Mouse (Mus musculus) forebrain, postnatal 0 days (tissue): ENCODE measurements at regions not wholly inside any gene's neighbourhood (a gene's known extent, or its start where the extent isn't known, plus 50 kb on each side); places are given as distances from the start of the nearest gene placed in this dataset.
A peak's percentile ranks its signal among the peaks of the same experiment; 100 is the strongest.

Experiments
- ATAC-seq: fragments of 200-750 bp; cut with Nextera tagmentation; 2 replicates; pipeline ENCODE4 v1.8.0; 2017; ENCODE audit warnings: mild to moderate bottlenecking, moderate library complexity
- DNase-seq: peaks from one replicate; pipeline ENCODE4 v3.0.0-alpha.2; 2015
- H3K27ac ChIP-seq: fragments of 300-500 bp; sonication (generic); 2 replicates; pipeline ENCODE4 v1.5.1; 2014; ENCODE audit warnings: low read depth, mild to moderate bottlenecking, antibody characterized with exemption, low read length, moderate library complexity, mixed read lengths
- H3K27me3 ChIP-seq: fragments of 300-500 bp; sonication (generic); 2 replicates; pipeline ENCODE4 v1.6.1; 2014; ENCODE audit warnings: mild to moderate bottlenecking, low read length, mixed read lengths; ENCODE audit not compliant: insufficient read depth
- H3K36me3 ChIP-seq: fragments of 300-500 bp; sonication (generic); 2 replicates; pipeline ENCODE4 v1.6.1; 2014; ENCODE audit warnings: mild to moderate bottlenecking, moderate library complexity; ENCODE audit not compliant: insufficient read depth
- H3K4me1 ChIP-seq: fragments of 300-500 bp; sonication (generic); 2 replicates; pipeline ENCODE4 v1.6.1; 2014; ENCODE audit warnings: antibody characterized with exemption; ENCODE audit not compliant: insufficient read depth
- H3K4me2 ChIP-seq: fragments of 300-500 bp; sonication (generic); 2 replicates; pipeline ENCODE4 v1.6.1; 2014; ENCODE audit warnings: low read depth, mild to moderate bottlenecking, moderate library complexity
- H3K4me3 ChIP-seq: fragments of 300-500 bp; sonication (generic); 2 replicates; pipeline ENCODE4 v1.5.1; 2014; ENCODE audit warnings: low read depth, low read length, mixed read lengths
- H3K9ac ChIP-seq: fragments of 300-500 bp; sonication (generic); 2 replicates; pipeline ENCODE4 v1.6.1; 2014; ENCODE audit warnings: mild to moderate bottlenecking
- H3K9me3 ChIP-seq: fragments of 300-500 bp; sonication (generic); 2 replicates; pipeline ENCODE4 v1.6.1; 2016; ENCODE audit warnings: low read length
- CTCF ChIP-seq: sonication (generic); IDR thresholded peaks from 2 replicates; pipeline ENCODE4 v1.5.1; 2016; ENCODE audit warnings: antibody characterized with exemption, control low read depth, low read depth
- WGBS: fragments of 180-500 bp; shearing (Covaris S2); extraction: QIAGEN DNeasy Blood & Tissue Kit; methylation state at CpG from one replicate; pipeline ENCODE4 v1.1.7; 2014; 5-methylcytosine and 5-hydroxymethylcytosine counted together

GRCm38 (mm10) chr9:113514846-113515702 lies 193.0 kb downstream of the Pdcd6ip start:
- no peaks in the 10 kb centered on the region for H3K36me3 ChIP-seq
- H3K9ac ChIP-seq = peak overlapping the region; percentile 22; the same call in 1 of the 2 replicates
- 56% methylated on average over 23 of the region's 23 CpGs for WGBS
- DNase-seq (peak; percentile 61), ATAC-seq (peak; percentile 54)
- H3K27ac ChIP-seq = peak overlapping the region; percentile 68
- no peak overlapping the region for H3K4me3 ChIP-seq
- H3K4me2 ChIP-seq = no peak overlapping the region
- no peaks in the 10 kb centered on the region for H3K27me3 ChIP-seq
- no peaks in the 10 kb centered on the region for H3K4me1 ChIP-seq
- no peak for TF ChIP-seq CTCF
- no peaks in the 10 kb centered on the region for H3K9me3 ChIP-seq

GRCm38 (mm10) chr9:113511302-113511701 lies 196.8 kb downstream of the Pdcd6ip start:
- H3K27me3 ChIP-seq = no peaks in the 10 kb centered on the region
- no peak for ATAC-seq
- TF ChIP-seq CTCF = no peak

GRCm38 (mm10) chr9:113509368-113509767 lies 198.7 kb downstream of the Pdcd6ip start:
- H3K27ac ChIP-seq = peak overlapping the region; percentile 91
- no peaks in the 10 kb centered on the region for H3K36me3 ChIP-seq
- no peak overlapping the region for H3K4me2 ChIP-seq
- DNase-seq (no peak), ATAC-seq (no peak)
- H3K9me3 ChIP-seq = no peaks in the 10 kb centered on the region
- H3K4me3 ChIP-seq = no peak overlapping the region
- H3K9ac ChIP-seq = no peak overlapping the region
- peaks cover 27% of the 10 kb centered on the region for H3K4me1 ChIP-seq
- no peaks in the 10 kb centered on the region for H3K27me3 ChIP-seq
- TF ChIP-seq CTCF = no peak
- 76% methylated on average over 7 of the region's 7 CpGs for WGBS

More at GRCm38 (mm10) chr9:113511302-113511701, 196.8 kb downstream of the Pdcd6ip start:
- no peak overlapping the region for H3K9ac ChIP-seq
- no peak overlapping the region for H3K4me2 ChIP-seq
- no peak for DNase-seq
- no peaks in the 10 kb centered on the region for H3K9me3 ChIP-seq
- peaks cover 26% of the 10 kb centered on the region for H3K4me1 ChIP-seq
- H3K27ac ChIP-seq = no peak overlapping the region
- H3K4me3 ChIP-seq = no peak overlapping the region
- H3K36me3 ChIP-seq = no peaks in the 10 kb centered on the region
- WGBS = 71% methylated on average over 5 of the region's 5 CpGs

- peak; percentile 85 for DNase-seq
- Histone ChIP-seq H3K9me3 (no peaks in the 10 kb centered on the region), H3K36me3 (no peaks in the 10 kb centered on the region), H3K4me3 (no peak overlapping the region), H3K4me1 (peaks cover 27% of the 10 kb centered on the region), H3K9ac (no peak overlapping the region), H3K27ac (peak overlapping the region; percentile 91), H3K4me2 (no peak overlapping the region), H3K27me3 (no peaks in the 10 kb centered on the region)
- ATAC-seq = no peak
- no peak for TF ChIP-seq CTCF
- 65% methylated on average over 3 of the region's 3 CpGs for WGBS
Observed at GRCm38 (mm10) chr9:113508821-113509220, 199.2 kb downstream of the Pdcd6ip start.

GRCm38 (mm10) chr9:113507561-113508460 lies 200.2 kb downstream of the Pdcd6ip start:
- peak; percentile 94 for ATAC-seq
- no peaks in the 10 kb centered on the region for H3K9me3 ChIP-seq
- no peak overlapping the region for H3K9ac ChIP-seq
- H3K27ac ChIP-seq = peak overlapping the region; percentile 91
- peak; percentile 88 for DNase-seq
- 28% methylated on average over 20 of the region's 20 CpGs for WGBS
- no peak overlapping the region for H3K4me3 ChIP-seq
- H3K4me1 ChIP-seq = peaks cover 27% of the 10 kb centered on the region
- no peaks in the 10 kb centered on the region for H3K36me3 ChIP-seq
- no peaks in the 10 kb centered on the region for H3K27me3 ChIP-seq
- no peak for TF ChIP-seq CTCF
- H3K4me2 ChIP-seq = peak overlapping the region; percentile 24

- Histone ChIP-seq H3K9ac (no peak overlapping the region), H3K4me2 (no peak overlapping the region), H3K27ac (no peak overlapping the region), H3K4me1 (no peaks in the 10 kb centered on the region), H3K4me3 (no peak overlapping the region), H3K27me3 (no peaks in the 10 kb centered on the region), H3K9me3 (no peaks in the 10 kb centered on the region), H3K36me3 (no peaks in the 10 kb centered on the region)
- WGBS = 83% methylated on average over 5 of the region's 5 CpGs
- DNase-seq (no peak), ATAC-seq (no peak)
- TF ChIP-seq CTCF = no peak
Observed at GRCm38 (mm10) chr9:113499246-113499645, 208.8 kb downstream of the Pdcd6ip start.
